Mouse (Mus musculus): ENCODE measurements around the gene Gdpd1.

DNA sequence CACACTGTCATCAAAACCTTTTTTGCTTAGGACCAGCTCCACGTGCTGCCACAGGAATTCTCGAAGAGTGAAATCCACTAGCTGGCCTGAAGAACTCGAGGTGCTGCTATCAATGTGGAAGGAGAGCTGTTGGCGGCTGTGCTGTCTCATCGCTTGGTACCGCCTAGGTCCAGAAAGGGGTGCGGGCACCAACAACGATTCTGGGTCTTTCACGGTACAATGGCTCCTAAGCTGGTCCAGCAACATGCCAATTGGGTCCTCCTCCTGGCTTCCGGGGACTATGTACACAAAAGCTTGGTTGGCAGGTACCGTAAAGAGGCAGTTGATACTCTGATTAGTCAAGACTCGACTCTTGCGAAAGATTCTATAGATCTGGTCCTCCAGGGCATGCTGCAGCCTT lies 11.6 kb upstream of the Gdpd1 start:
- TF ChIP-seq CTCF (IDR thresholded peaks at IDR 0.05; ENCODE audit: low read depth): no peak
- no peak for TF ChIP-seq EP300 (optimal IDR thresholded peaks at IDR 0.05)
